Mouse (Mus musculus) left cerebral cortex, postnatal 25 days (tissue): Measurements from ENCODE around the gene Rapgef1. TPM values are rescaled to one million over a fixed set of nuclear protein-coding genes. Genes with fewer than 3 reads are reported as not detected.
"Not testable (repeated sequence)": the region's sequence is repeated elsewhere in the genome, so short reads cannot be mapped to it uniquely, and the experiment has no call there.

Source experiments
- DNase-seq, 2 experiments: peaks; one replicate each; pipeline ENCODE4 v3.0.0; 2022; ENCODE audit warnings: low spot score in 2 of 2, mixed read lengths in 1 of 2
- intact Hi-C: fragments of 180-260 bp; cut with DNase I; formaldehyde crosslinking; loops from one replicate; pipeline ENCODE4 v1.15.1; 2025
- total RNA-seq, 2 experiments: library from RNA; stranded (reverse); gene quantifications; 2 replicates each; pipeline ENCODE4 v1.2.3; 2021

The Rapgef1 gene
- total RNA-seq, 2 experiments from 2014 or later, result 110 TPM

GRCm38 (mm10) chr2:29768901-29769300, 149.4 kb downstream of the Rapgef1 start:
- intact Hi-C loops, result no loop called here
- DNase-seq, result no peak

DNA sequence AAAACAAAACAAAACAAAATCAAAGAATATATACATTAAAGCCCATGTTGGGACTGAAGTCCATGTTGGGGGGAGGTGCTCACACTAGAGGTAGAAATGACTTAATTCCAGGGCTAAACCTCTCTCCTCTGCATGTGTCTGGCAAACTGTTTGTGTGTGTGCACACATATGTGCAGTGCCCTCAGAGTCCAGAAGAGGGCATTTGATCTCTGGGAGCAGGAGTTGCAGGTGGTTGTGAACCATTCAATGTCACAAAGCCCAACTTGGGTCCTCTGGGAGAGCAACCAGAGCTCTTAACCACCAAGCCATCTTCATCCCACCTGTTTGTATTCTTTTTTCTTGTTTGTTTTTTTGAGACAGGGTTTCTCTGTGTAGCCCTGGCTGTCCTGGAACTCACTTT, 150.6 kb downstream of the Rapgef1 start:
- no peak for DNase-seq
- intact Hi-C loops, result no loop called here

DNA sequence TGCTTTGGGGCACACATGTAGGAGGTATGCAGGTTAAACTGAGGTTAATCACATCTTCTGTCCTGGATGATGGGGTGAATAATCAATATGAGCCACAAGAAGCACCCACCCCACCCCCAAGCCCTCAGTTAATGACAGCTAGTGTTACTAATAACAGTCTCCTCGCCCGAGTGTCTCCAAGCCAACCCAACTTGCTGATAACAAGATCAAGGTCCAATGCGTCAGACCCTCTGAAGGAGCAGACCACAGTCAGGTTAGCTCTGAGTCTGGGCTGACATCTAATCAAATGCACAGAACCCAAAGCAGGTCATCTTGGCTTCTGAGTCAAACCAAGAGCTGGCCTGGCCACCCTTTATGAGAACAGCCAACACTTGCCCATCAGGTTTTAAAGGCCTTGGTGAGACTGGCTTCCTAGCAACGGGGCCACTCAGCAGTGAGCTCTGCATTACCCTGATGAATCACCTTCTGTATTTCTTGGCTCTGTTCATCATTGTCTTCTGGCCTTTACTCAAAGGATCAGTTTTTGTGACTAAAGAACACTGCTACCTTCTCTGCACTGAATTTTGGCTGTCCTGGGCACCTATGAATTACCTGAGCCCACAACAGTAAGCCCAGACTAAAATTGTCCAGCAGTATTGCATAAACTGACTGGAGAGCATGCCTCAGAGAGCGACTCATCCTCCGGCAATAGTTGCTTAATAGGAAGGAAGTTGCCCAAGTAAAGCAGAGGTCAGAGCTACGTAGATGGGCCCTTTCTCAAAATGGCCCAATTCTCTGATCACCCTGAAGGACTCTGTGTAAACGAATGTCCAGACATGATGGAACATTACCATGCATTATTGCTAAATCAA, 152.3 kb downstream of the Rapgef1 start:
- intact Hi-C loops, result no loop called here

GRCm38 (mm10) chr2:29773323-29773722, 153.8 kb downstream of the Rapgef1 start:
- no peak for DNase-seq

More for the DNA sequence above, 152.3 kb downstream of the Rapgef1 start:
- DNase-seq, result no peak

GRCm38 (mm10) chr2:29781256-29781655, 161.7 kb downstream of the Rapgef1 start:
- intact Hi-C loops, DNase-seq: not testable (repeated sequence)

More at GRCm38 (mm10) chr2:29773323-29773722, 153.8 kb downstream of the Rapgef1 start:
- intact Hi-C loops, result no loop called here

DNA sequence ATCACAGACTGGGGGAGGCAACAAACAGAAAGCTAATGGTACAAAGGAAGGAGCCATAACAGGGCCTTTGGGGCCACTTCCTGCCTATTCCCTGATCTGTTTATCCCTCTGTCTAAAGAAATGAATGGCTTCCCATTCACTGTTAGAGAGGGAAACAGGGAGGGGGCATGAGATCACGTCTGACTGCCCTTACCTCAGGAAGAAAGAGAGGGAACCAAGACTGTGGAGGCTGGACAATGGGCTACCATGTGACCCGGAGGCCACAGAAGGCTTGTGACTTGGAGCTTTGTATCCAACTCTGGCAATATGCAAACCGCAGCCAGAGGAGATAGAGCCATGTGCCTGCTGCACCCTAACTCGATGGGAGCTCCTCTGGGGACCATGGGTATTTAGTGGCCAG, 164.8 kb downstream of the Rapgef1 start:
- no peak for DNase-seq
- intact Hi-C loops, result no loop called here

- peak; percentile 92 to 96 for DNase-seq
- intact Hi-C loops, result no loop called here
Measured at GRCm38 (mm10) chr2:29787104-29787917, 167.8 kb downstream of the Rapgef1 start, which contains the start of gene Coq4. Coq4 (plus strand) TSS chr2:29787493.

GRCm38 (mm10) chr2:29787937-29788681, 168.6 kb downstream of the Rapgef1 start, which contains the start of gene Trub2:
Trub2 (minus strand) TSS chr2:29788502.
- intact Hi-C loops, result no loop called here
- peak; percentile 90 to 94 for DNase-seq

Other genes with a start within 250 kb of the Rapgef1 start
- gene Gm13420, start 132.0 kb downstream of the Rapgef1 start, total RNA-seq, result 1 to 10 TPM; 1.9 to 2.2 TPM
- not detected for gene Gm13547, start 139.6 kb downstream of the Rapgef1 start, total RNA-seq
- gene Coq4, start 167.8 kb downstream of the Rapgef1 start, total RNA-seq, result 10 to 100 TPM; 28.1 to 28.9 TPM
- 10 to 100 TPM; 39.3 to 44.9 TPM for gene Trub2, start 168.8 kb downstream of the Rapgef1 start, total RNA-seq
- 10 to 100 TPM; 82.2 to 84.1 TPM for gene Slc27a4, start 182.9 kb downstream of the Rapgef1 start, total RNA-seq
- 10 to 100 TPM; 52.5 to 53.9 TPM for gene Urm1, start 200.4 kb downstream of the Rapgef1 start, total RNA-seq
- 1 to 10 TPM; 4.6 to 5.8 TPM for gene Cercam, start 249.4 kb downstream of the Rapgef1 start, total RNA-seq